Mouse (Mus musculus) CD8-positive naive resting alpha-beta T cell, adult 2 months (primary cell): ENCODE data around the gene Cyp4f16.
A peak's percentile ranks its signal among the peaks of the same experiment; 100 is the strongest.
"Not testable (repeated sequence)": the region's sequence is repeated elsewhere in the genome, so short reads cannot be mapped to it uniquely, and the experiment has no call there.

Experiments
- DNase-seq, 2 experiments: peaks; one replicate each; pipeline ENCODE4 v3.0.0; 2022; ENCODE audit warnings: low read depth in 2 of 2, low spot score in 2 of 2

Gene Cyp4f16

DNA sequence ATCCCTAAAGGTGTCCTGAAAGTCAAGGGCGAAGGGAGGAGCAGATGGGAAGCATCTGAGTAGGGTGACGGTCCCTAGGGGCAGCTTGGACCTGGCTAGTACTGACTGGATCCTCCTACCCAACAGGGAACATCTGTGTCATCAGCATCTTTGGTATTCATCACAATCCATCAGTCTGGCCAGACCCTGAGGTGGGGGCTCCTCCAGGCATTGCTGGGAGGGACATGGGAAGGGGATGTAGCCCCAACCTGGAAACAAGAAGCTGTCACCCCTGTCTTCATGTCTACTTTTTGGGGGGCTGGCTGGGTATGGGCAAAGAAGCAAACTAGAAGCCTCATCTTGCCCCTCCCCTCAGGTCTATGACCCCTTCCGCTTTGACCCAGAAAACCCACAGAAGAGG, 14.0 kb downstream of the Cyp4f16 start:
- DNase-seq = not testable (repeated sequence)

DNA sequence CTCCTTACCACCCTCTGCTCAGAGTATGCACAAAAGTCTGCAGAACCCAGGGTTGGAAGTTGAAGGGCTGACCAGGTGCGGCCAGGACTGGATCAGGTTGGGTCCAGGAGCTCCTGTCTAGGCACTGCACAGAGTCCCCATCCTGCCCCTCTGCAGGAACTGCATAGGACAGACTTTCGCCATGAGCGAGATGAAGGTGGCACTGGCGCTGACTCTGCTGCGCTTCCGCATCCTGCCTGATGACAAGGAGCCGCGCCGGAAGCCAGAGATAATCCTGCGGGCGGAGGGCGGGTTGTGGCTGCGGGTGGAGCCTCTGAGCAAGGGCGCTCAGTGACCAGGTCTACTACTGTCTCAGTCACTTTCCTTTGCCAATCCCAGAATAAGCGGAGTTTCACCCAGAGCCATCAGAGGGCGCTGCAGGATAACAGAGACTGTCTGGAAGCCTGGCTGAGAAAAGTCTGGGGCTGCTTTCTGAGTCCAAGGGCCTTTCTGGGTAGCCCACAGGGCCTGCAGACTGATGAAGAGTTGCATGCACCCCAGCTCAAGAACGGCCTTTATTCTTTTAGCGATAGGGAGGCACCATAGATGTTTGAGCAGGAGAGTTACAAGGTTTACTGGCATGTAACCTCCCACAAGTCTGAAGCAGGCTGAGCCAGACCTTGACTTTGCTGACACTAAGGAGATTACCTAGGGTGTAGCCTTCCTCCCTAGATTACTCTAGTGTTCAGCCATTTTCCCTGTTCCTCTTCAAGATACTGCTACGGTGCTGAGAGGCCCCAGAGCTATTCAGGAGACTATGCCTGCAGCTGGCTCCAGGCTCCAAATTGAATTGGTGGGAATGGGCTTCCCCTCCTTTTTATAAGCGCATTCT, 14.8 kb downstream of the Cyp4f16 start:
- DNase-seq = peak; percentile 67 to 71

DNA sequence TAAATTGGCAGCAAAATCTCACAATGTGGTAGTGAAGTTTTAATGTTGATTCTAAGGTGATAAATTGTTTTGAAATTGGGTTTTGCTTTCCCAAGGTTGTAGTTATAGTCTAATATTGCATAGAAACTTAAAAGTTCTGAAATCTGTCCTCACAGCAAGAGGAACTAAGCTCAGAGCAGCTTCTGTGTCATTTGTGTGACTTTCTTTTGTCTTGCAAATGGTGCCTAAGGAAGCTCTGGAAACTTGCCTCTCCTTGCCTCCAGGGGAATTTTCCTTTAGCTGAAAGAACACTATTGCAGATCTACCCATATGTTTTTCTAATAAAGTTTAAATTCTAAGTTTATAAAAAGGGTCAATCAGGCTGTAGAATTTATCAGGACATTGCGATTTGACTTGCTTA, 16.7 kb downstream of the Cyp4f16 start:
- DNase-seq = not testable (repeated sequence)

DNA sequence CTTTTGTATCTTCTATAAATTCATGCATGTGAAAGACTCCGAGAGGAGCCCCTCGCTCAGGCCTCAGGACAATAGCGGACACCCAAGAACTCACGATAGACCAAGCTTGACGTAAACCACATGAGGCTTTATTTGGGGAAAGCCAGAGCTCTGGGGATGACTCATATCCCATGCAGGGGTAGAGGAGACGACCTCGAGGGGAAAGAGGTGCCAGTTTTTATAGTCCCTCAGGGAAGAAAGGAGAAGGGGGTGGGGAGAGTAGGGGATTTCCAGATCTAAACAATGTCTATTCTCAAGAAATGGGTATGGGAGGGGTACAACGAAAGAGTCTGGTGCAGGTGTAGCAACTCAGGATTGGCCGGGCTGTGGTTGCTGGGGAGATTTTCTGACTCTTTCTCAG, 18.0 kb downstream of the Cyp4f16 start:
- DNase-seq = not testable (repeated sequence)

DNA sequence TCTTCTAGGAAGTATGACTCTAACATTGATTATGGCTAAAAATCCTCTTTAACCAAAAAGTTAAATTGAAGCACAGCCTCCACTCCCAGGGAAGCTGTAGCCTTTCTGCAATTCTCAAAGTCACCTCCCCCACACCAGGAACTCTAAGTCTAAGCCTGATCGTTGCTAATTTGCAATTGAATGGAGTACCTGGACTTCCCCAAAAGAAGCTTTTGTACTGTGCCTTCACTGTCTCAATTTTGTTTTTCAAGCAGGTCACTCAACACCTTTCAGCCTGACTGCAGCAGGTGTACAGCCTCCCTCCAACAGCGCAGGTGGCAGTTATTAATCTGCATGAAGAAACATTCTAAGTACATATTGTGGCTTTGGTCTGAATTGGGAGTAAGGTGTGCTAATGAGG, 26.9 kb downstream of the Cyp4f16 start:
- not testable (repeated sequence) for DNase-seq

DNA sequence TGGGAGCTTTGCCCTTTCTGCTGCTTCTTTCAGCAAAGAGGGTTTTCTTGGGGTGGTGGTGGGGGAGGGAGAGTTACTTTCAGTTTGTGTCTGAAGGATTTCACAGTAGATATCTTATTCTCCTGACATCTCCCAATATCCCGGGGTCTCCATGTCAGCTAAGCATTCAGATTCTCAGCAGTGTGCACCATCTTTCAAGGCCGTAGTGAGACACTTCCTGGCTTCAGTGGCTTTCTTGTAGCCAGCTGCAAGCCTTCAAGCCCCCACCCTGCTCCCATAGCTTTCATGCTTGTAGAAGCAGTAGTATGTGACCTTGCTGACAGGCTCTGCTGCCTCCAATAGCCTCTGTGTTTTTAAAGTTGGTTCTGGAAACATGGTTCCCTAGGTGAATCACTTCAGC, 36.9 kb downstream of the Cyp4f16 start:
- not testable (repeated sequence) for DNase-seq

DNA sequence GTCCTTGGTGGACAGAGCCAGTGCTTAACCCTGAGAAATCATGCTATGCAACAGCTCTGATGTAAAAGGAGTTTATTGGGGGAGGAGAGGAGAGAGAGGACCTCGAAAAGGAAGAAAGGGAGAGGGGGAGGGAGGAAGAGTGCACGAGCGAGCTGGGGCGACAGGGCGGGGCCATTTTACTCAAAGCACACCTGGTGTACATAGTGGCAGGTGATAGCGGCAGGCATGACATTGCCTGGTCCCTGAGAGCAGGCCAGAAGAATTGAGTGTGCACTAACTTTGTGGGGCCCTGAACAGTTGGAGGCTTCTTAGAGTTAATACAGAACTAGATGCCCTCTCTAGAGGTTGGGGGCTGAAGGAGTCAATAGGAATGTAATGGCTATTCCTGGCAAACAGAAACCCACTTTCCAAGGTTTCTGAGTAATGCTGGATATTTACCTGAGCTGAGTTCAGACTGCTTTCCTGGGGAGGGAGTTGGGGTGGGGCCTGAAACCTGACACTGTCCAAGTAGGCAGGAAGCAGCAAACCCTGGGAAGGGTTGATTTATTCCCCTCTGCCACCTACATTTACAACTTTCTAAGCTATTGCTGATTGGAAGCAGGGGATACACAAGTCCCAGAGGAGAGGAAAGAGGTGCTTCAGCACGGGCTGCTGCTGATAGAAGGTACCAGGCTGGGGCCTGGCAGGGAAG, 41.3 kb downstream of the Cyp4f16 start:
- no peak for DNase-seq

DNA sequence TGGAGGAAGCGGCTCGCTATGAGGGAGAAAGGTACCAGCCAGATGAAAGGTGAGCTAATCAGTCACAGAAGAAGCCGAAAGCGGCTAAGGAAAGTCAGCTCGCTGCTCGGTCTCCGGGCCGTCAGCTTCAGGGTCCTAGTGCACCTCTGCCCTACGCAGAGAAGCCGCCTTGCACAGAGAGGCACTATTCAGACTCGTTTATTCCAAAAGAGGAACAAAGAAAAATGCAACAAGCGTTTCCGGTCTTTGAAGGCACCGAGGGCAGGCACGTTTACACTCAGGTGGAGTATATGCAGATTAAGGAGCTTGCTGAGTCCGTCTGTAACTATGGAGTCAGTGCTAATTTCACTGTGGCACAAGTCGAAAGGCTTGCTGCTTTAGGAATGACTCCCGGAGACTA, 60.1 kb downstream of the Cyp4f16 start:
- DNase-seq = no peak
